Mouse (Mus musculus): ENCODE data around the gene Dbt. TPM values are rescaled to one million over a fixed set of nuclear protein-coding genes. Genes with fewer than 3 reads are reported as not detected.
A peak's percentile ranks its signal among the peaks of the same experiment; 100 is the strongest.

Dbt gene
- polyA plus RNA-seq, 1 experiment, result 2.3 TPM

- H3K36me3 ChIP-seq (ENCODE audit: control insufficient read depth, insufficient read depth, low read length), result peaks cover 5% of the 10 kb centered on the region
- H3K27me3 ChIP-seq (ENCODE audit: control insufficient read depth, insufficient read depth, low read length), result no peaks in the 10 kb centered on the region
- no peak overlapping the region for H3K27ac ChIP-seq (ENCODE audit: insufficient read depth, low read length)
- no peak for TF ChIP-seq CTCF (IDR thresholded peaks at IDR 0.05; ENCODE audit: extremely low read depth, insufficient read depth, insufficient read length, insufficient replicate concordance)
- TF ChIP-seq POLR2A (IDR thresholded peaks at IDR 0.05; ENCODE audit: low read depth, low read length), result no peak
- H3K4me3 ChIP-seq (ENCODE audit: extremely low read depth, insufficient read depth, insufficient read length), result peak overlapping the region; percentile 86
- no peak for DNase-seq (ENCODE audit: low read depth in 1 of 2, low spot score in 2 of 2)
- WGBS, result 7% methylated on average over 10 of the region's 10 CpGs
- no peaks in the 10 kb centered on the region; the same call in 1 of the 2 replicates for H3K4me1 ChIP-seq (ENCODE audit: control insufficient read depth, insufficient read depth, insufficient read length)
These were observed 82.7 kb downstream of the Dbt start for GRCm38 (mm10) chr3:116595603-116595991.

Other genes with a start within 250 kb of the Dbt start
- 4.7 and 6.9 TPM in 2 replicates for gene Cdc14a, start 89.0 kb upstream of the Dbt start, polyA plus RNA-seq (2012; rRNA removed)
- 17.5 and 25.1 TPM in 2 replicates for gene Rtca, start 4.9 kb upstream of the Dbt start, polyA plus RNA-seq (2012; rRNA removed)
- 0.18 and 0.28 TPM in 2 replicates for gene Lrrc39, start 49.9 kb downstream of the Dbt start, polyA plus RNA-seq (2012; rRNA removed)
- 1.6 and 1.9 TPM in 2 replicates for gene Sass6, start 81.9 kb downstream of the Dbt start, polyA plus RNA-seq (2012; rRNA removed)
- gene Trmt13, start 101.5 kb downstream of the Dbt start, polyA plus RNA-seq (2012; rRNA removed), result 4.2 and 4.7 TPM in 2 replicates
- 12.2 and 12.6 TPM in 2 replicates for gene Mfsd14a, start 149.6 kb downstream of the Dbt start, polyA plus RNA-seq (2012; rRNA removed)
- not detected in 2 replicates for gene Gm43191, start 168.2 kb downstream of the Dbt start, polyA plus RNA-seq (2012; rRNA removed)
- gene Slc35a3, start 199.8 kb downstream of the Dbt start, polyA plus RNA-seq (2012; rRNA removed), result 3.7 and 6.0 TPM in 2 replicates